Mouse (Mus musculus): ENCODE results near the gene Mtcl1. TPM values are rescaled to one million over a fixed set of nuclear protein-coding genes. Genes with fewer than 3 reads are reported as not detected.

Mtcl1 gene
- polyA plus RNA-seq, 1 experiment from 2014 or later: 60.4 TPM

DNA sequence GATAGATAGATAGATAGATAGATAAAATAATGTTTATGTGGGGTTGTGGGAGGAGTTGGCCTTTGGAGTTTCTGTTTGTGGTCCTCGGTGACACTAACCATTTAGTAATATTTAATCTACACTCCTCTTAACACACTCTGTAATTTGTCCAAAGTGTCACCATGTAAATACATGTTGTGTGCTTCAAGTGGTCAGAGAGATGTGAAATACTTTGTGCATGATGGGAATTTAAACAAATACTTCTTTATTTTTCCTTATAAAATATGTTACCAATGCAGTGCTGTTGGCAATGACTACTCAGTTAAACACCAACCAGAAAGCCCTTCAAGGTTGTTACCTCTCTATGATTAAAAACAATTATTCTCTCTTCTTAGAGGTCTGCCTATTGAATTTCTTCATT, 83.9 kb downstream of the Mtcl1 start:
- WGBS: 87% methylated on average over 1 of the region's 1 CpGs

GRCm38 (mm10) chr17:66365293-66365642, 84.3 kb downstream of the Mtcl1 start:
- 85% methylated on average over 3 of the region's 3 CpGs for WGBS
- H3K9ac ChIP-seq: no peak overlapping the region
- no peaks in the 10 kb centered on the region for H3K4me1 ChIP-seq
- no peak overlapping the region for H3K27ac ChIP-seq
- peaks cover 46% of the 10 kb centered on the region for H3K36me3 ChIP-seq
- H3K27me3 ChIP-seq: no peaks in the 10 kb centered on the region
- H3K4me3 ChIP-seq: no peak overlapping the region
- H3K9me3 ChIP-seq (replicated peaks): no peaks in the 10 kb centered on the region
- ATAC-seq (ENCODE audit: low FRiP score): no peak
- no peak overlapping the region for H3K4me2 ChIP-seq (replicated peaks)

More for the DNA sequence above, 83.9 kb downstream of the Mtcl1 start:
- Histone ChIP-seq H3K4me1 (no peaks in the 10 kb centered on the region), H3K4me2 (replicated peaks) (no peak overlapping the region), H3K9me3 (replicated peaks) (no peaks in the 10 kb centered on the region), H3K9ac (no peak overlapping the region), H3K36me3 (peaks cover 42% of the 10 kb centered on the region), H3K27ac (no peak overlapping the region), H3K4me3 (no peak overlapping the region), H3K27me3 (no peaks in the 10 kb centered on the region)
- no peak for ATAC-seq (ENCODE audit: low FRiP score)

GRCm38 (mm10) chr17:66364525-66365292, 84.8 kb downstream of the Mtcl1 start:
- 82% methylated on average over 26 of the region's 26 CpGs for WGBS
- H3K27ac ChIP-seq: no peak overlapping the region
- H3K27me3 ChIP-seq: no peaks in the 10 kb centered on the region
- no peaks in the 10 kb centered on the region for H3K9me3 ChIP-seq (replicated peaks)
- H3K36me3 ChIP-seq: peaks cover 51% of the 10 kb centered on the region
- H3K9ac ChIP-seq: no peak overlapping the region
- H3K4me3 ChIP-seq: no peak overlapping the region
- no peaks in the 10 kb centered on the region for H3K4me1 ChIP-seq
- ATAC-seq (ENCODE audit: low FRiP score): no peak
- H3K4me2 ChIP-seq (replicated peaks): no peak overlapping the region

GRCm38 (mm10) chr17:66363852-66364524, 85.6 kb downstream of the Mtcl1 start:
- no peaks in the 10 kb centered on the region for H3K4me1 ChIP-seq
- H3K27me3 ChIP-seq: no peaks in the 10 kb centered on the region
- H3K36me3 ChIP-seq: peaks cover 57% of the 10 kb centered on the region
- no peak overlapping the region for H3K4me2 ChIP-seq (replicated peaks)
- no peak overlapping the region for H3K4me3 ChIP-seq
- H3K27ac ChIP-seq: no peak overlapping the region
- no peak for ATAC-seq (ENCODE audit: low FRiP score)
- WGBS: 93% methylated on average over 36 of the region's 36 CpGs
- no peak overlapping the region for H3K9ac ChIP-seq
- no peaks in the 10 kb centered on the region for H3K9me3 ChIP-seq (replicated peaks)

- Histone ChIP-seq H3K27me3 (no peaks in the 10 kb centered on the region), H3K4me3 (no peak overlapping the region), H3K4me1 (no peaks in the 10 kb centered on the region), H3K36me3 (peaks cover 62% of the 10 kb centered on the region), H3K27ac (no peak overlapping the region), H3K9ac (no peak overlapping the region), H3K9me3 (replicated peaks) (no peaks in the 10 kb centered on the region), H3K4me2 (replicated peaks) (no peak overlapping the region)
- ATAC-seq (ENCODE audit: low FRiP score): no peak
- 75% methylated on average over 14 of the region's 15 CpGs for WGBS
Measured at GRCm38 (mm10) chr17:66362287-66363016, 87.1 kb downstream of the Mtcl1 start.

- no peak overlapping the region for H3K27ac ChIP-seq
- H3K4me3 ChIP-seq: no peak overlapping the region
- no peaks in the 10 kb centered on the region for H3K4me1 ChIP-seq
- 85% methylated on average over 27 of the region's 27 CpGs for WGBS
- no peaks in the 10 kb centered on the region for H3K27me3 ChIP-seq
- no peak overlapping the region for H3K9ac ChIP-seq
- H3K36me3 ChIP-seq: peaks cover 74% of the 10 kb centered on the region
- no peaks in the 10 kb centered on the region for H3K9me3 ChIP-seq (replicated peaks)
- H3K4me2 ChIP-seq (replicated peaks): no peak overlapping the region
- no peak for ATAC-seq (ENCODE audit: low FRiP score)
Measured at GRCm38 (mm10) chr17:66358026-66358978, 91.2 kb downstream of the Mtcl1 start.

DNA sequence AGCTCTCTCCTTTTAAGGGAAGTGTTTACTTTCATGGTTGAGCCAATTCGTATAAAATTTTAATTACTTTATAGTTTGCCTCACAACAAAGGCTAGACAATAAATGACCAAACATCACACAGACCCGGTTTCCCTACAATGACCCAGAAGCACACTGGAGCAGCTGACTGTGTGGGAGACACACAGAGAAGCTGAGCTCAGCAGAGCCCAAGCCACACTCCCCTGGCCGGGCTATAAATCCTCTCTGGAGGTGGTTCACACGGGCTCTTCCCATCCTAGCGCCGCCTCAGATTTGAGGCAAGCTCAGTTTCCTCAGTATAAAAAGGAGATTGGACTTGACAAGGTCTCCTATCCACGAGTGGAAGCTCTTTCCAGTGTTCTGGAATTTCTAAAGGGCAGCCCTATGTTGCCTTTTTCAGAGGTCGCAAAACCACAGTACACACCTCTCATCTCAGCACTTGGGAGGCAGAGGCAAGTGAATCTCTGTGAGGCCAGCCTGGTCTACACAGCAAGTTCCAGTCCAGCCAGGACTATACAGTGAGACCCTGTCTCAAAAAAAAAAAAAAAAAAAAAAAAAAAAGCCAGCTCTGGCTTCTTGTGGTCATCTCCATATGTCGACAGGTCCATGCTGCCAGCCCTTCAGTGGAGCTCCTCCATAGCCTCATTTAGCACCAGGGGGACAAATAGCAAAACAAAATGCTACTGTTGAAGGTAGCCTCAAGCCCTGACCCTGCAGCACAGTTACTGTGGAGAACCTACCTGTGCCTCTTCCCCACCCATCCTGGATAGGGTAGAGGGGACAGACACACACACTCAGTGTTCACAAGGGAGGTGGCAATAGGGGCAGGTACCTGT, 92.2 kb downstream of the Mtcl1 start:
- Histone ChIP-seq H3K4me2 (replicated peaks) (no peak overlapping the region), H3K4me1 (no peaks in the 10 kb centered on the region), H3K4me3 (no peak overlapping the region), H3K9me3 (replicated peaks) (no peaks in the 10 kb centered on the region), H3K27ac (no peak overlapping the region), H3K9ac (no peak overlapping the region), H3K36me3 (peaks cover 75% of the 10 kb centered on the region), H3K27me3 (no peaks in the 10 kb centered on the region)
- 87% methylated on average over 9 of the region's 9 CpGs for WGBS
- ATAC-seq (ENCODE audit: low FRiP score): no peak

DNA sequence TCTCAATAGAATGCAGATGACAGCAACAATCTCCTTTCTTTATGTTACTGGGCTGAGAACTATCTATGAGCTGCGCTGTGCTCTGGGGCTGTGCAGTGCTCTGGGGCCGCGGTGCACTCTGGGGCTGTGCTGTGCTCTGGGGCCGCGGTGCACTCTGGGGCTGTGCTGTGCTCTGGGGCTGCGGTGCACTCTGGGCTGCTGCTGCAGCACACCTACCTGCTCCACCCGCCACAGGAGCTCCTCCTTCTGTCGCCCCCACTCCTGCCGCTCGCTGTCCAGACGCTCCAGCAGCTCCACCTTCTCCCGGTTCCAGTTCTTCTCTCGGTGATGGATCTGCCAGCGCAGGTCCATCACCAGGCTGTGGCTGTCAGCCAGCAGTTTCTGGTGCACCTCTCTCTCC, 95.6 kb downstream of the Mtcl1 start:
- H3K36me3 ChIP-seq: peaks cover 62% of the 10 kb centered on the region
- no peak overlapping the region for H3K27ac ChIP-seq

GRCm38 (mm10) chr17:66352847-66353643, 96.5 kb downstream of the Mtcl1 start:
- H3K36me3 ChIP-seq: peaks cover 59% of the 10 kb centered on the region
- no peak overlapping the region for H3K4me3 ChIP-seq
- no peaks in the 10 kb centered on the region for H3K27me3 ChIP-seq
- no peaks in the 10 kb centered on the region for H3K9me3 ChIP-seq (replicated peaks)
- no peak overlapping the region for H3K27ac ChIP-seq
- H3K4me1 ChIP-seq: peaks cover 4% of the 10 kb centered on the region
- no peak overlapping the region for H3K4me2 ChIP-seq (replicated peaks)
- no peak for ATAC-seq (ENCODE audit: low FRiP score)
- 77% methylated on average over 20 of the region's 20 CpGs for WGBS
- H3K9ac ChIP-seq: no peak overlapping the region

More for the DNA sequence above, 95.6 kb downstream of the Mtcl1 start:
- no peaks in the 10 kb centered on the region for H3K27me3 ChIP-seq
- no peak overlapping the region for H3K9ac ChIP-seq
- no peak overlapping the region for H3K4me2 ChIP-seq (replicated peaks)
- WGBS: 92% methylated on average over 14 of the region's 14 CpGs
- no peak overlapping the region for H3K4me3 ChIP-seq
- H3K4me1 ChIP-seq: peaks cover 4% of the 10 kb centered on the region
- ATAC-seq (ENCODE audit: low FRiP score): no peak
- no peaks in the 10 kb centered on the region for H3K9me3 ChIP-seq (replicated peaks)

GRCm38 (mm10) chr17:66352219-66352618, 97.3 kb downstream of the Mtcl1 start:
- H3K27ac ChIP-seq: no peak overlapping the region
- no peak overlapping the region for H3K4me3 ChIP-seq
- H3K36me3 ChIP-seq: peaks cover 53% of the 10 kb centered on the region
- no peak overlapping the region for H3K9ac ChIP-seq
- 92% methylated on average over 6 of the region's 6 CpGs for WGBS
- no peaks in the 10 kb centered on the region for H3K9me3 ChIP-seq (replicated peaks)
- H3K4me2 ChIP-seq (replicated peaks): no peak overlapping the region
- peaks cover 4% of the 10 kb centered on the region for H3K4me1 ChIP-seq
- H3K27me3 ChIP-seq: no peaks in the 10 kb centered on the region
- no peak for ATAC-seq (ENCODE audit: low FRiP score)
